Mouse (Mus musculus) bone marrow, adult 2 months (tissue): ENCODE measurements around the gene Gm20518. TPM values are rescaled to one million over a fixed set of nuclear protein-coding genes. Genes with fewer than 3 reads are reported as not detected.

Source experiments
- H3K27ac ChIP-seq: fragments of 200-500 bp; 2 replicates; pipeline ENCODE4 v1.5.1; 2012; ENCODE audit warnings: low read depth, mild to moderate bottlenecking, control low read depth, inconsistent platforms, low read length; ENCODE audit not compliant: control insufficient read depth, poor library complexity, insufficient read depth
- H3K4me1 ChIP-seq: fragments of 200-500 bp; 2 replicates; pipeline ENCODE4 v1.6.1; 2011; ENCODE audit warnings: low read length; ENCODE audit not compliant: control insufficient read depth, insufficient read depth
- H3K4me3 ChIP-seq: fragments of 200-500 bp; replicated peaks from 2 replicates; pipeline ENCODE3; 2011; ENCODE audit warnings: mild to moderate bottlenecking, low read depth, low read length, control low read depth; ENCODE audit not compliant: control insufficient read depth
- CTCF ChIP-seq: fragments of 200-500 bp; IDR thresholded peaks from 2 replicates; pipeline ENCODE4 v1.5.1; 2011; ENCODE audit warnings: low read length, control low read depth; ENCODE audit not compliant: control insufficient read depth, insufficient read depth
- POLR2A ChIP-seq: fragments of 200-500 bp; IDR thresholded peaks from 2 replicates; pipeline ENCODE4 v1.6.1; 2011; ENCODE audit warnings: low read depth, mild to moderate bottlenecking, control low read depth, low read length, borderline replicate concordance; ENCODE audit not compliant: control insufficient read depth
- WGBS: fragments of 180-500 bp; shearing (Covaris S2); methylation state at CpG from one replicate; pipeline ENCODE4 v1.1.7; 2018; 5-methylcytosine and 5-hydroxymethylcytosine counted together
- polyA plus RNA-seq: library from polyadenylated mRNA; stranded (reverse); fragments of >200 nt; gene quantifications from 2 replicates; pipeline ENCODE4 v1.2.4, GENCODE M21; 2011; ENCODE audit warnings: low replicate concordance; ENCODE audit not compliant: missing spikeins, insufficient read depth, insufficient read length

Gm20518 gene
- polyA plus RNA-seq, 1 experiment: 2.2 TPM

DNA sequence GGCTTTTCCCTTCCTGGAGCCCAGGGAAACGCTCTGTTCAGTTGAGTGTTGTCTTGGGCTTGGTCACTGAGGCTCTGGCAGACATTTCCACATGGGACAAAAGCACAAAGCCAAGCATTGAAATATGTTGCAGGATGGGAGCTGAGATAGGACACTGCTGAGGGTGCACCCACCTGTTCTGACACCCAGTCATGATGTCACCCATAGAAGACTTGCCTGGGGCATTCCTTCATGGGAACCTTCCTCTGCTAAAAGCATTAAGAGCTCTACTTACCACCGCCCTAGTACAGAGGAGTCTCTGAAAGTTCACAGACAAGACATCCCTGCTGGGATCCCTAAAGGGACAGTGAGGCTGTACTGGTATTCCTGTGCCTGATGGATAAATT is 1.1 kb downstream of the Gm20518 start:
- WGBS: 81% methylated on average over 2 of the region's 2 CpGs
- TF ChIP-seq CTCF (no peak), POLR2A (no peak)
- H3K27ac ChIP-seq: no peak overlapping the region
- H3K4me1 ChIP-seq: peaks cover 2% of the 10 kb centered on the region; the same call in 1 of the 2 replicates
- peak overlapping the region; percentile 25 for H3K4me3 ChIP-seq

- Histone ChIP-seq H3K27ac (no peak overlapping the region), H3K4me1 (peaks cover 2% of the 10 kb centered on the region; the same call in 1 of the 2 replicates), H3K4me3 (no peak overlapping the region)
- 80% methylated on average over 6 of the region's 6 CpGs for WGBS
- TF ChIP-seq CTCF (no peak), POLR2A (no peak)
Observed at GRCm38 (mm10) chr16:17889689-17890341, 1.7 kb downstream of the Gm20518 start.

DNA sequence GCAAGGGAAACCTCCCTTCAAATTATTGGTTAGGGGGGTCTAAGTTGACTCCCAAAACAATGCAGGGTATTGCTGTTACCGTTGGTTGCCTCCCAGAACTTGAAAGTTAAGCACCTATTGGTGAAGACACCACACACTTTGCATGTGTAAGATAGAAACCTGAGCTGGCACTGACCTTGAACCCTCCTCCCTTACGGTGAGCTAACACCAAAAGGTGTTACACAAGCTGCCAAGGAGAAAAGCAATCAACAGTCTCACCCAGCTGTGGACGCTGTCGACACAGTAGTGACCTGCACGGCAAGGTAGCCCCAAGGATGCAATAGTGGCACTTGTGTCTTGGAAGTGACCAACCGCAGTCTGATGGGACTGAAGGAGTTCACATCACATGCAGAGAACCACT is 7.4 kb downstream of the Gm20518 start:
- Histone ChIP-seq H3K27ac (no peak overlapping the region), H3K4me1 (no peaks in the 10 kb centered on the region; the same call in 1 of the 2 replicates)
- WGBS: 81% methylated on average over 6 of the region's 6 CpGs

DNA sequence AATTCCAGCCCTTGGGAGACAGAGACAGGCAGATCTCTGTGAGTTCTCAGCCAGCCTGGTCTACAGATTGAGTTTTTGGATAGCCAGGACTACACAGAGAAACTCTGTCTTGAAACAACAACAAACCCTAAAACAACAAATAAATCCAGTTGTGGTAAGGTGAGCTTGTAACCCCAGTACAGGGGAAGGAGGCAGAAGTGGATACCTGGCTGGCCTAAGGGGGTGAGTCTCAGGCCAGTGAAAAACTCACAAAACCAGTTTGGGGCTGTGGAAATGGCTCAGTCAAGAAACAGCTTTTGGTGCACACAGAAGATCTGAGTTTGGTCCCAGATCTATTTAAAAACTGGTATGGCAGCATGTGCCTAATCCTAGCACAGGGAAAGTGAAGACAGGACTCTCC is 9.3 kb downstream of the Gm20518 start:
- no peak for TF ChIP-seq CTCF
- no peak for TF ChIP-seq POLR2A
- no peak overlapping the region for H3K27ac ChIP-seq
- no peak overlapping the region for H3K4me3 ChIP-seq
- no peaks in the 10 kb centered on the region; the same call in 1 of the 2 replicates for H3K4me1 ChIP-seq

More for the DNA sequence above, 7.4 kb downstream of the Gm20518 start:
- H3K4me3 ChIP-seq: no peak overlapping the region
- TF ChIP-seq CTCF: no peak
- no peak for TF ChIP-seq POLR2A

- TF ChIP-seq CTCF (no peak), POLR2A (no peak)
- WGBS: 89% methylated on average over 4 of the region's 4 CpGs
Observed at GRCm38 (mm10) chr16:17879571-17879970, 11.9 kb downstream of the Gm20518 start.

DNA sequence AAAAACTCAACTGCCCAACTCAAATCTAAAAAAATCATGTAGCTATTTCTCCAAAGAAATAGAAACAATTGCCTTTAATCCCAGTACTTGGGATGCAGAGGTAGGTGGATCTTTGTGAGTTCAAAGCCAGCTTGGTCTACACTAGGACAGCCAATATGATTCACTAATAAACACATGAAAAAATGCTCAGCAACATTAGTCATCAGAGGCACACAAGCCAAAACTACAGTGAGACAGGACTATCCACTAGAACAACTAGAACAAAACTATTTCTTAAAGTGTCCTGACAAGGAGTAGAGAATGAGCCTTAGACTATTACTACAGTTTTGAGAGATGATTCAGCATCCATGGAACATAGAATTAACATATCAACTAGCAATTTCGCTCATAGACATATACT is 15.4 kb downstream of the Gm20518 start:
- Histone ChIP-seq H3K27ac (no peak overlapping the region), H3K4me1 (no peaks in the 10 kb centered on the region; the same call in 1 of the 2 replicates), H3K4me3 (no peak overlapping the region)
- TF ChIP-seq CTCF (no peak), POLR2A (no peak)
- WGBS: 84% methylated on average over 1 of the region's 1 CpGs

More at GRCm38 (mm10) chr16:17879571-17879970, 11.9 kb downstream of the Gm20518 start:
- H3K4me3 ChIP-seq: no peak overlapping the region
- no peak overlapping the region for H3K27ac ChIP-seq
- H3K4me1 ChIP-seq: no peaks in the 10 kb centered on the region; the same call in 1 of the 2 replicates

DNA sequence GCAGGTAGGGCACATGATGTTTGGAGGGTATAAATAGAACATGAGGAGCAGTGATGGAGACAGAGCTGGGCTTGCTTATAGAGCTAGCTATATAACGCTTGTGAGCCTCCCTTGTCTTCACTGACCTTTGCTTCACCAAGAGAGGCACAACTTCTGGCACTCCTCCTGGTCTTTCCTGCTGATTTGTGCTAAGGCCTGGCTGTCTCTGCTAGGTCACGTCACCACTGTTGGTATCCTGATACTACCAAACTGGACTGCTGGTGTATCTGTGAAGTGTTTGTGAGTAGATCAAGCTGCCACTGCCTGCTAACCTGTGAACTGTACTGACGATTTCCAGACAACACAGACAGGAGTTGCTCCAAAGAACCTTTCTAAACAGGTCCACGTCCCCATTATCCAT is 16.3 kb downstream of the Gm20518 start:
- TF ChIP-seq POLR2A (no peak), CTCF (no peak)
- no peak overlapping the region for H3K27ac ChIP-seq
- H3K4me1 ChIP-seq: no peaks in the 10 kb centered on the region; the same call in 1 of the 2 replicates
- H3K4me3 ChIP-seq: no peak overlapping the region
- WGBS: 82% methylated on average over 4 of the region's 4 CpGs

- Histone ChIP-seq H3K4me3 (no peak overlapping the region), H3K4me1 (no peaks in the 10 kb centered on the region; the same call in 1 of the 2 replicates), H3K27ac (no peak overlapping the region)
- 66% methylated on average over 4 of the region's 4 CpGs for WGBS
- TF ChIP-seq POLR2A (no peak), CTCF (no peak)
Observed at GRCm38 (mm10) chr16:17872995-17873394, 18.5 kb downstream of the Gm20518 start.

DNA sequence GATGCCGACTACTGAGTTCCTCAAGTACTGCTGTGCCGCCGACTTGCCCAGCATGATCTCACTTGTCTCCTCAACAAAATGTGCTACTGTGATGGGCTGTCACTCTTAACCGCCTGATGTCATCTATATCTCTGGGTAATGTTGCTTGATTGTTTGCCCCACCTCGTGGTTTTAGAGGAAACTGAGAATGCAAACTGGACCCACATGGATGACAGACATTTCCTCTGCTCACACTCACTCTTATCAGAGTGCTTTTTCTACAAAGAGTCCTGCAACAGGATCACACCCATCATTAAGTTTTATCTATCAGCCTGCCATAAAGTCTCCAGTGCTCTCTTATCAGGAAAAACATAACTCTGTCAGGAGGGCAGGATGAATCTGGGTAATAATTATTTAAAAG is 20.2 kb downstream of the Gm20518 start:
- WGBS: 50% methylated on average over 5 of the region's 5 CpGs
- H3K27ac ChIP-seq: no peak overlapping the region
- no peak for TF ChIP-seq CTCF
- TF ChIP-seq POLR2A: no peak
- no peaks in the 10 kb centered on the region; the same call in 1 of the 2 replicates for H3K4me1 ChIP-seq
- no peak overlapping the region for H3K4me3 ChIP-seq
